Mouse (Mus musculus): ENCODE measurements around the gene Sema3b. TPM values are rescaled to one million over a fixed set of nuclear protein-coding genes. Genes with fewer than 3 reads are reported as not detected.

Gene Sema3b
- polyA plus RNA-seq, 1 experiment from 2014 or later, result 18.3 TPM

- Histone ChIP-seq H3K4me3 (ENCODE audit: low read depth, low read length) (peak overlapping the region; percentile 57), H3K27me3 (replicated peaks; ENCODE audit: control insufficient read depth, insufficient read depth, low read length) (no peaks in the 10 kb centered on the region), H3K4me1 (replicated peaks; ENCODE audit: control insufficient read depth, insufficient read depth, low read length) (peaks cover 42% of the 10 kb centered on the region), H3K4me2 (ENCODE audit: low read length) (peak overlapping the region; percentile 83), H3K27ac (ENCODE audit: low read depth) (peak overlapping the region; percentile 95), H3K36me3 (ENCODE audit: control insufficient read depth, insufficient read depth, low read length) (peaks cover 35% of the 10 kb centered on the region), H3K9me3 (ENCODE audit: control insufficient read depth, low read length) (no peaks in the 10 kb centered on the region), H3K9ac (ENCODE audit: low read length) (peak overlapping the region; percentile 66)
- DNase-seq (ENCODE audit: low spot score) (peak; percentile 83), ATAC-seq (replicated peaks; ENCODE audit: low FRiP score, low TSS enrichment, low read depth) (peak; percentile 26; the same call in 1 of the 2 replicates)
- 0% methylated on average over 22 of the region's 23 CpGs for WGBS
Measured at GRCm38 (mm10) chr9:107555031-107555457, 54.0 kb downstream of the Sema3b start.

- WGBS, result under 1% methylated on average over 53 of the region's 53 CpGs
- peak; percentile 89 for ATAC-seq (replicated peaks; ENCODE audit: low FRiP score, low TSS enrichment, low read depth)
- no peaks in the 10 kb centered on the region for H3K9me3 ChIP-seq (ENCODE audit: control insufficient read depth, low read length)
Measured at GRCm38 (mm10) chr9:107554319-107554825, 54.7 kb downstream of the Sema3b start.

GRCm38 (mm10) chr9:107553541-107554318 lies 55.3 kb downstream of the Sema3b start:
- DNase-seq (ENCODE audit: low spot score) (no peak), ATAC-seq (replicated peaks; ENCODE audit: low FRiP score, low TSS enrichment, low read depth) (peak; percentile 64)
- WGBS, result 4% methylated on average over 37 of the region's 37 CpGs
- Histone ChIP-seq H3K4me3 (ENCODE audit: low read depth, low read length) (peak overlapping the region; percentile 57), H3K4me1 (replicated peaks; ENCODE audit: control insufficient read depth, insufficient read depth, low read length) (peaks cover 42% of the 10 kb centered on the region), H3K36me3 (ENCODE audit: control insufficient read depth, insufficient read depth, low read length) (peaks cover 22% of the 10 kb centered on the region), H3K27ac (ENCODE audit: low read depth) (peak overlapping the region; percentile 95), H3K9ac (ENCODE audit: low read length) (peak overlapping the region; percentile 59), H3K9me3 (ENCODE audit: control insufficient read depth, low read length) (no peaks in the 10 kb centered on the region), H3K4me2 (ENCODE audit: low read length) (peak overlapping the region; percentile 98), H3K27me3 (replicated peaks; ENCODE audit: control insufficient read depth, insufficient read depth, low read length) (no peaks in the 10 kb centered on the region)

More at GRCm38 (mm10) chr9:107554319-107554825, 54.7 kb downstream of the Sema3b start:
- peaks cover 42% of the 10 kb centered on the region for H3K4me1 ChIP-seq (replicated peaks; ENCODE audit: control insufficient read depth, insufficient read depth, low read length)
- H3K4me3 ChIP-seq (ENCODE audit: low read depth, low read length), result peak overlapping the region; percentile 57
- peak; percentile 93 for DNase-seq (ENCODE audit: low spot score)
- H3K9ac ChIP-seq (ENCODE audit: low read length), result peak overlapping the region; percentile 66
- no peaks in the 10 kb centered on the region for H3K27me3 ChIP-seq (replicated peaks; ENCODE audit: control insufficient read depth, insufficient read depth, low read length)
- peak overlapping the region; percentile 98 for H3K4me2 ChIP-seq (ENCODE audit: low read length)
- peaks cover 28% of the 10 kb centered on the region for H3K36me3 ChIP-seq (ENCODE audit: control insufficient read depth, insufficient read depth, low read length)
- H3K27ac ChIP-seq (ENCODE audit: low read depth), result peak overlapping the region; percentile 95

DNA sequence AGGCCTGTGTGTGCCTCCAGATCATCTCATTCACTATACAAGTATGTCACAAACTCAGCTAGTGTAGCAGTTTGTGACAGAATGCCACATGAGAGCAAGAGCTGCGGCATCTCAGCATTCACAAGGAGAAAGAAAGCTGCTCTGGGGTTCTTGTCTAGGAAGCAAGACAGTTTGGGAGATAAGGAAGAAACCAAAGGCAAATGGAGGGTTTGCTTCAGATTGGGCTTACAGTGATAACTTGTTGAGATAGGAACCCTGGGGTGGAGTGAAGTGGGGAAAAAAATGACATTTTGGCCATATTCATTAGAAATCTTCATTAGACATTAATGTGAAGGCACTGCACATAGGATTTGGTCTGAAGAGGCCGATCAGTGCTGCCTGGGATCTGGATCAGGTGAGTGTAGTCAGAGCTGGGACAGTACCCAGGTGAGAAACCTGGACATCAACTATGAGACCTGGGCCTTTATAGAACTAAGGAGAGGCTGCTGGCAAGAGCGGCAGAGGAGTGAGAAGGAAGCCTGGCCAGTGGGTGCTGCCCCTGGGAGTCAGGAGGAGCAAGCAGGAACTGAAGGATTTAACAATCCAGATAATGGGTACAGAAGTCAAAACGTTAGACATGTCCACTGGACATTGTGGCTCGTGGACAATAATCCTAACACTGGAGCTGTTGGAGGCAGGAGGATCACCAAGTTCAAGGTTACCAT lies 56.2 kb downstream of the Sema3b start:
- 78% methylated on average over 5 of the region's 5 CpGs for WGBS
- ATAC-seq (replicated peaks; ENCODE audit: low FRiP score, low TSS enrichment, low read depth), result no peak
- Histone ChIP-seq H3K9ac (ENCODE audit: low read length) (peak overlapping the region; percentile 59; the same call in 1 of the 2 replicates), H3K36me3 (ENCODE audit: control insufficient read depth, insufficient read depth, low read length) (peaks cover 13% of the 10 kb centered on the region), H3K27ac (ENCODE audit: low read depth) (no peak overlapping the region), H3K27me3 (replicated peaks; ENCODE audit: control insufficient read depth, insufficient read depth, low read length) (no peaks in the 10 kb centered on the region), H3K4me3 (ENCODE audit: low read depth, low read length) (peak overlapping the region; percentile 57), H3K9me3 (ENCODE audit: control insufficient read depth, low read length) (no peaks in the 10 kb centered on the region), H3K4me1 (replicated peaks; ENCODE audit: control insufficient read depth, insufficient read depth, low read length) (peaks cover 42% of the 10 kb centered on the region), H3K4me2 (ENCODE audit: low read length) (peak overlapping the region; percentile 98)
- DNase-seq (ENCODE audit: low spot score), result no peak

GRCm38 (mm10) chr9:107551890-107552355 lies 57.1 kb downstream of the Sema3b start:
- peak overlapping the region; percentile 98 for H3K4me2 ChIP-seq (ENCODE audit: low read length)
- H3K4me1 ChIP-seq (replicated peaks; ENCODE audit: control insufficient read depth, insufficient read depth, low read length), result peaks cover 48% of the 10 kb centered on the region
- DNase-seq (ENCODE audit: low spot score) (no peak), ATAC-seq (replicated peaks; ENCODE audit: low FRiP score, low TSS enrichment, low read depth) (no peak)
- peak overlapping the region; percentile 54; the same call in 1 of the 2 replicates for H3K27ac ChIP-seq (ENCODE audit: low read depth)
- peak overlapping the region; percentile 65 for H3K9ac ChIP-seq (ENCODE audit: low read length)
- H3K27me3 ChIP-seq (replicated peaks; ENCODE audit: control insufficient read depth, insufficient read depth, low read length), result no peaks in the 10 kb centered on the region
- peaks cover 4% of the 10 kb centered on the region for H3K36me3 ChIP-seq (ENCODE audit: control insufficient read depth, insufficient read depth, low read length)
- peak overlapping the region; percentile 46 for H3K4me3 ChIP-seq (ENCODE audit: low read depth, low read length)
- no peaks in the 10 kb centered on the region for H3K9me3 ChIP-seq (ENCODE audit: control insufficient read depth, low read length)
- WGBS, result 13% methylated on average over 8 of the region's 8 CpGs

DNA sequence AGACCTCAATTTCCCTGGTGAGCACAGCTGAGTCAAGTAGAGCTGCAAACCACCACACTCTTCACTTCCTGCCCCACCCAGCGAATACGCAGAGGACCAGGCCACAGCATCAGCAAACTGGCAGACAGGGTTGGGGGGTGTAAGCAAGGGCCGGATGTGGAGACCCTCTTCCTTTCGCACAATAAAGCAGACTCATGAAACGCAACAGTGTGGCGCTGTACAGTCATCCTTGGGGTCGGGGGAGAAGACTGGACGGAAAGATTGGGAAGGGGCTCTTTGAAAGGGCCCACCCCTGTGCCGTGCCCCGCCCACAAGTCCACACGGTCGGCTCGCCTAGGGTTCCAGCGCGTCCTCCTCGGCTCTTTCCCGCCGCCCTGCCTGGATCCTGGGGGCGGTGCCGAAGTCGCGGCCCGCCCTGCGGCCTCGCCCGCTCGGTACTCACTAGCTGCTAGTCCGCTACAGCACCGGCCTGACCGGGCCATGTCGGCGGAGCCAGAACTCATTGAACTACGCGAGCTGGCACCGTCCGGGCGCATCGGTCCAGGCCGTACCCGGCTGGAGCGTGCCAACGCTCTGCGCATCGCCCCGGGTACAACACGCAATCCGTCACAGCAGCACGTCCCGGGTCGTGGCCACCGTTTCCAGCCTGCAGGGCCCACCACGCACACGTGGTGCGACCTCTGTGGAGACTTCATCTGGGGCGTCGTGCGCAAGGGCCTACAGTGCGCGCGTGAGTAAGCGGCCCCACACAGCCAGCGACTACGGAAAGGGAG lies 57.7 kb downstream of the Sema3b start, which contains the start of gene Rassf1:
Rassf1 (plus strand) TSS at position 439 of the 773 bp plus-strand sequence.
- H3K4me3 ChIP-seq (ENCODE audit: low read depth, low read length), result peak within 1 kb of the TSS; percentile 46
- ATAC-seq (replicated peaks; ENCODE audit: low FRiP score, low TSS enrichment, low read depth) (peak; percentile 24), DNase-seq (ENCODE audit: low spot score) (peak; percentile 78)
- H3K4me2 ChIP-seq (ENCODE audit: low read length), result peak within 1 kb of the TSS; percentile 98
- peak within 1 kb of the TSS; percentile 65 for H3K9ac ChIP-seq (ENCODE audit: low read length)
- no peaks in the 10 kb centered on the region for H3K27me3 ChIP-seq (replicated peaks; ENCODE audit: control insufficient read depth, insufficient read depth, low read length)
- peak within 1 kb of the TSS; percentile 54 for H3K27ac ChIP-seq (ENCODE audit: low read depth)
- H3K4me1 ChIP-seq (replicated peaks; ENCODE audit: control insufficient read depth, insufficient read depth, low read length), result peaks cover 49% of the 10 kb centered on the region
- H3K36me3 ChIP-seq (ENCODE audit: control insufficient read depth, insufficient read depth, low read length), result no peaks in the 10 kb centered on the region
- H3K9me3 ChIP-seq (ENCODE audit: control insufficient read depth, low read length), result no peaks in the 10 kb centered on the region
- under 1% methylated on average over 63 of the region's 63 CpGs for WGBS

DNA sequence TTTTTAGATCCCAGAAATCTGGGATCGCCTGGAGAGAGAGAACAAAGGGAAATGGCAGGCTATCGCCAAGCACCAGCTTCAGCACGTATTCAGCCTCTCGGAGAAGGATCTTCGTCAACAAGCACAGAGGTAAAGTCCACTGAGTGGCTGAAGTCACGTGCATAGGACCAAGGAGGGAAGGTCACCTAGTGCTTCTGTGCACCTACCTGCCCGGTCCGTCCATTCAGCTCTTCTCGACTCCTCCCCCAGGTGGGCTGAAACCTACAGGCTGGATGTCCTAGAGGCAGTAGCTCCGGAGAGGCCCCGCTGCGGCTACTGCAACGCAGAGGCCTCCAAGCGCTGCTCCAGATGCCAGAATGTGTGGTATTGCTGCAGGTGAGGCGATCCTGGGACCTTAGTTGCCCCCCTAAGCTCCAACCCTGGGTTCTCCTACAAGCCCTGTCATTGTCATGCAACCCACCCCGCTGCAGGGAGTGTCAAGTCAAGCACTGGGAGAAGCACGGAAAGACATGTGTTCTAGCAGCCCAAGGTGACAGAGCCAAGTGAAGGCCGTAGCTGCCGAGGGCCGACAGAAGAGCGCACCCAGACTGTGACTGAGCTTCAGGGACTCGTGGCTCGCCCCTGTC lies 58.4 kb downstream of the Sema3b start:
- ATAC-seq (replicated peaks; ENCODE audit: low FRiP score, low TSS enrichment, low read depth) (no peak), DNase-seq (ENCODE audit: low spot score) (no peak)
- Histone ChIP-seq H3K4me3 (ENCODE audit: low read depth, low read length) (peak overlapping the region; percentile 46; the same call in 1 of the 2 replicates), H3K9ac (ENCODE audit: low read length) (peak overlapping the region; percentile 65), H3K36me3 (ENCODE audit: control insufficient read depth, insufficient read depth, low read length) (no peaks in the 10 kb centered on the region), H3K27ac (ENCODE audit: low read depth) (peak overlapping the region; percentile 54; the same call in 1 of the 2 replicates), H3K4me2 (ENCODE audit: low read length) (peak overlapping the region; percentile 98), H3K9me3 (ENCODE audit: control insufficient read depth, low read length) (no peaks in the 10 kb centered on the region), H3K27me3 (replicated peaks; ENCODE audit: control insufficient read depth, insufficient read depth, low read length) (no peaks in the 10 kb centered on the region), H3K4me1 (replicated peaks; ENCODE audit: control insufficient read depth, insufficient read depth, low read length) (peaks cover 42% of the 10 kb centered on the region)
- WGBS, result 37% methylated on average over 23 of the region's 23 CpGs

Measured in intestine, embryonic 14.5 days (tissue).